Mouse (Mus musculus) ES-Bruce4 (cell line): ENCODE measurements around the gene Plxna4.

ENCODE experiments used
- CTCF ChIP-seq: IDR thresholded peaks from one replicate; pipeline ENCODE4 v1.8.1; 2011; ENCODE audit warnings: low read depth, low read length
- EP300 ChIP-seq: IDR thresholded peaks from 2 replicates; pipeline ENCODE4 v1.6.1; 2011; ENCODE audit warnings: low read depth, low read length; ENCODE audit not compliant: insufficient read depth
- POLR2A ChIP-seq: IDR thresholded peaks from one replicate; pipeline ENCODE4 v1.8.1; 2011; ENCODE audit warnings: low read length; ENCODE audit not compliant: insufficient read depth

- TF ChIP-seq CTCF (no peak), POLR2A (no peak), EP300 (no peak)
These were observed 49.7 kb upstream of the Plxna4 start for GRCm38 (mm10) chr6:32637568-32638183.
